Mouse (Mus musculus) kidney, adult 2 months (tissue): ENCODE measurements around the gene Otud6a.

Experiments used
- CTCF ChIP-seq: fragments of 200-500 bp; conservative IDR thresholded peaks from 2 replicates; pipeline ENCODE4 v1.5.1; 2011; ENCODE audit warnings: low read depth, mild to moderate bottlenecking, control low read depth, low read length, moderate library complexity, mixed read lengths; ENCODE audit not compliant: insufficient read depth, insufficient read length
- POLR2A ChIP-seq: fragments of 200-500 bp; IDR thresholded peaks from one replicate; pipeline ENCODE4 v1.6.1; 2011; ENCODE audit warnings: low read depth, low read length, control low read depth

GRCm38 (mm10) chrX:100401657-100402056 is 27.2 kb upstream of the Otud6a start:
- TF ChIP-seq CTCF (no peak), POLR2A (no peak)
